Mouse (Mus musculus) lung, adult 2 months (tissue): ENCODE measurements around the gene Tnnc1. TPM values are rescaled to one million over a fixed set of nuclear protein-coding genes. Genes with fewer than 3 reads are reported as not detected.

Experiments
- DNase-seq: peaks from one replicate; pipeline ENCODE4 v3.0.0; 2022
- H3K4me1 ChIP-seq: fragments of 200-500 bp; 2 replicates; pipeline ENCODE4 v1.6.1; 2011; ENCODE audit warnings: low read length; ENCODE audit not compliant: control insufficient read depth, insufficient read depth
- H3K4me3 ChIP-seq: fragments of 200-500 bp; replicated peaks from 2 replicates; pipeline ENCODE3; 2011; ENCODE audit warnings: low read depth, mild to moderate bottlenecking, control low read depth, low read length; ENCODE audit errors: extremely low read depth
- CTCF ChIP-seq: fragments of 200-500 bp; IDR thresholded peaks from 2 replicates; pipeline ENCODE4 v1.5.1; 2011; ENCODE audit warnings: mild to moderate bottlenecking, low read length, control low read depth; ENCODE audit not compliant: insufficient read depth
- POLR2A ChIP-seq: fragments of 200-500 bp; IDR thresholded peaks from 2 replicates; pipeline ENCODE4 v1.6.1; 2011; ENCODE audit warnings: low read depth, mild to moderate bottlenecking, control low read depth, low read length, borderline replicate concordance; ENCODE audit errors: extremely low read depth
- WGBS: fragments of 180-500 bp; shearing (Covaris S2); methylation state at CpG from one replicate; pipeline ENCODE4 v1.1.7; 2018; 5-methylcytosine and 5-hydroxymethylcytosine counted together
- polyA plus RNA-seq: library from polyadenylated mRNA; depleted of rRNA; stranded (reverse); fragments of >200 nt; gene quantifications from 2 replicates; pipeline ENCODE4 v1.2.3, GENCODE M21; 2012

Gene Tnnc1
- polyA plus RNA-seq, 1 experiment = 32.2 TPM

DNA sequence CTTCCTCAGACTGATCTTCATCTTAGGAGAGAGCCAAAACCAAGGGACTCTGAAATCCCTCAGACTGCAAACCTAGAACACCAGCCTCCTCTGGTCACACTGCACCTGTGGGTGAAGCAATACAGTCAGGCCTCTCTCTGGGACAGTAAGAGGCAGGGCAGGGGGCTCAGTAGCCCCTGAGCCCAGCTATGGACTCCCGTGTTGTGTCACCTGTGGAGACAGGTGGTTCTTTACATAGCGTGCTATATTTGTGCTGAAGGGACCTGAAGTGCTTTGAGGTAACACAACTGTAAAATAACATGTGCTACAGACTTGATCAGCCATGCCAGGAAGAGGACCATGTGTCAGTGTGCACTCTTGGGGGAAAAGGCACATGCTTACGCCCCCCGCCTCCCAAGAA, 12.6 kb upstream of the Tnnc1 start:
- TF ChIP-seq CTCF (no peak), POLR2A (no peak)
- no peak for DNase-seq
- 74% methylated on average over 4 of the region's 4 CpGs for WGBS
- H3K4me3 ChIP-seq = no peak overlapping the region
- H3K4me1 ChIP-seq = peaks cover 20% of the 10 kb centered on the region

DNA sequence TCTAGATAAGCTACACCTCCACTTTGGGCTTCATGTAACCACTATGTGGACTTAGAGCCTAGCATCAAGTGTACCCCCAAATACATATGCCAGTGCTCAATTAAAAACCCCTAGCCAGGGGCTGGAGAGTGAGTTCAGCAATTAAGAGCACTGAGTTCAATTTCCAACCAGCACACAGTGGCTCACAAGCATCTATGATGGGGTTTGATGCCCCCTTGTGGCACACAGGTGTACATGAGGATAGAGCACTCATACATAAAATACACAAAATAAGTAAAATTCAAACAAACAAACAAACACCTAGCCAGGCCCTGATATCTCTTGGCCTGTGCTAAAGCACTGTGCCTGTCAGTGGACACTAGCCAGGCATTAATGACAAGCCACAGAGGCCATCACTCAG, 12.1 kb upstream of the Tnnc1 start:
- no peak overlapping the region for H3K4me3 ChIP-seq
- peak; percentile 30 for DNase-seq
- TF ChIP-seq CTCF (peak; percentile 50), POLR2A (no peak)
- H3K4me1 ChIP-seq = peaks cover 20% of the 10 kb centered on the region

DNA sequence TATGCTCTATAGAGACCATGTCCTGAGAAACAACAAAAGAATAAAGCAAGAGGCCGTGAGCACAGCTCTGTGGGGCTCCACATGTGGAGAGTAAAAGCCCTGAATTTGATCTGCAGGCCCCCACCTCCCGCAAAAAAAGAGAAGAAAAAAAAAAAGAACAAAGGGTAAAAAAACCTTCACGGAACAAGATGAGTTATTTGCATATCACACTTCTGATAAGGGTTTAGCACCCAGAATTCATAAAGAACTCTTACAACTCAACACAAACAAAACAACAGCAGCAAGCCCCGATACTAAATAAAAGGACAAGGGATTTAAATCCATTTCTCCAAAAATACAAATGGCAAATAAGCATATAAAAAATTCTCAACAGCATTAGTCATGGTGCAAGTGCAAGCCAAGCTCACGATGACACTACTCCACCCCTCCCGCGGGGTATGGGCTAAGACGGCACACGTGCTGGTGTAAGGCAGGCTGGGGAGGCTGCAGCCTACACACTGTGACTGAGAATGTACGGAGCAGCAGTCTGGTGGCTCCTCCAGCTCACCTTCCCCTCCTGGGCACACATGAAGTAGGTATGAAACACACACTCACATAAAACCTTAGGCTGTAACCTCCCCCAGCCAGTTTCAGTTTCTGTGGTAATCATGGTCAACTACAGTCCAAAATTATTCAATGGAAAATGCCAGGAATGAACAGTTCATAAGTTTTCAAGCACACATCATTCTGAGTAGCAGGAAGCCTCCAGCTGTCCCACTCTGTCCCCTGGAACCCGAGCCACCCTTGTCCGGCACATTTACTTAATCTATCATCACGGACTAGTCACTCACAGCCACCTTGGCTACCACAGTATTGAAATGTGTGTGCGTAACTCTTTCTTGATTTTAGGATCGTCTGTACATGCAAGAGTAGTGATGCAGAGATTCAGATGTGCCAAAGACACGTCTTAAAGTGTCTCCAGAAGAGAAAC, 10.3 kb upstream of the Tnnc1 start:
- WGBS = 34% methylated on average over 16 of the region's 16 CpGs
- peak overlapping the region; percentile 10 for H3K4me3 ChIP-seq
- DNase-seq = peak; percentile 28
- peaks cover 20% of the 10 kb centered on the region for H3K4me1 ChIP-seq
- TF ChIP-seq CTCF (no peak), POLR2A (no peak)

DNA sequence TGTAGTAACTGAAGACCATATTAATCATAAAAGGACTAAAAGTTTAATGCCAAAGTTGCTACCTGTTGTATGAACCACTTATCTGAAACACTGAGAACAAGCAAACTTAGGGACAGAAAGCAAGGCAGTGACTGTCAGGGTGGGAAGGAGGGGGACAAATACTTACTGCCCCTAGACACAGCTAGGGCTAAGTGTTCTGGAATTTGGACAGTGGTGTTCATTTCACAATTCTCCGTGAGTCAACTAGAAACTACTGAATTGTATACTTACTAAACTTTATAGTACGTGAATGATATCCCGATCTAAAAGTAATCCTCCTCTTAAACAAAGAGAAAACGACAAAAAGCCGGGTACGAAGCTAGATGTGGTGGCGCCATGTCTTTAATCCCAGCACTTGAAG, 8.5 kb upstream of the Tnnc1 start:
- peaks cover 17% of the 10 kb centered on the region for H3K4me1 ChIP-seq
- no peak for TF ChIP-seq POLR2A
- TF ChIP-seq CTCF = no peak
- no peak for DNase-seq
- WGBS = 70% methylated on average over 7 of the region's 7 CpGs
- no peak overlapping the region for H3K4me3 ChIP-seq

- no peak overlapping the region for H3K4me3 ChIP-seq
- no peak for DNase-seq
- peaks cover 17% of the 10 kb centered on the region for H3K4me1 ChIP-seq
- TF ChIP-seq POLR2A (no peak), CTCF (no peak)
- WGBS = 46% methylated on average over 3 of the region's 3 CpGs
Measured at GRCm38 (mm10) chr14:31200038-31200437, 8.1 kb upstream of the Tnnc1 start.

DNA sequence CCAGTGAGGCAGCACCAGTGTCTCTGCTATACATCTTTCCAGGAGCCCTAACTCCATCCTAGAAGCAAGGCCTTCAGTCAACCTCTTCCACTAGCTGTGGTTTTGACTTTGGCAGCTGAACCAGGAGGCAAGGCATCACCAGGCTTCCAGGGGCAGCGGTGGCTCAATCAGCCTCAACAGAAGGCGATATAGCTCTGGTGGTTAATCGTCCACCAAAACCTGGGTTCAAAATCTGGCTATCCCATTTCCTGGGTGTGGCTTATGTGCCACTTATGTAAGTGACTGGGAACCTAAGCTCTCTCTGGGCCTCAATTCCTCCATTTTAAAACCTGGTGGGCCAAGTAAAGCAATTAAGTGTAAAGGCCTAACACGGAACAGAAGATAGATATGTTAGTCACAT, 3.3 kb upstream of the Tnnc1 start:
- H3K4me1 ChIP-seq = peaks cover 12% of the 10 kb centered on the region
- H3K4me3 ChIP-seq = peak overlapping the region; percentile 87
- WGBS = 34% methylated on average over 4 of the region's 4 CpGs
- DNase-seq = no peak
- TF ChIP-seq POLR2A = no peak
- TF ChIP-seq CTCF = no peak

DNA sequence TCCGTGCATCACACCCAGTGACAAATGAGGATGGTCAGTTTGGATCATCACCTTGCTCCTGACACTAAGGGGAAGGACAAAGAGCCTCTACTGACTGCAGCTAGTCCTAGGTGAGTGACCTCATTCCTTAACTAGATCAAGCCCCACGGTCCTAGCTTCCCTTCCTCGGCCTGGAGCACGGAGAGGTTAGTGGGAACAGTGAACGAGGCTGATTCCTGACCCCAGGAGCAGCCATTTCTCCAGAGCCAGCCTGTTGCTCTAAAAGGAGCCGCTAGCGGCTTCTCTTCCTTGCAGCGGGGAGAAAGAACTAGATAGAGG, 2.9 kb upstream of the Tnnc1 start:
- peak; percentile 41 for DNase-seq
- H3K4me1 ChIP-seq = peaks cover 12% of the 10 kb centered on the region
- WGBS = 6% methylated on average over 8 of the region's 8 CpGs
- TF ChIP-seq POLR2A (0 out of 2 replicates have a peak, but pooled peaks have one; percentile 7), CTCF (no peak)
- peak overlapping the region; percentile 87 for H3K4me3 ChIP-seq

GRCm38 (mm10) chr14:31205562-31206467, 2.3 kb upstream of the Tnnc1 start:
- Histone ChIP-seq H3K4me3 (peak overlapping the region; percentile 87), H3K4me1 (peaks cover 12% of the 10 kb centered on the region)
- WGBS = under 1% methylated on average over 39 of the region's 39 CpGs
- TF ChIP-seq CTCF (no peak), POLR2A (no peak; the same call in 1 of the 2 replicates)
- DNase-seq = peak; percentile 59

DNA sequence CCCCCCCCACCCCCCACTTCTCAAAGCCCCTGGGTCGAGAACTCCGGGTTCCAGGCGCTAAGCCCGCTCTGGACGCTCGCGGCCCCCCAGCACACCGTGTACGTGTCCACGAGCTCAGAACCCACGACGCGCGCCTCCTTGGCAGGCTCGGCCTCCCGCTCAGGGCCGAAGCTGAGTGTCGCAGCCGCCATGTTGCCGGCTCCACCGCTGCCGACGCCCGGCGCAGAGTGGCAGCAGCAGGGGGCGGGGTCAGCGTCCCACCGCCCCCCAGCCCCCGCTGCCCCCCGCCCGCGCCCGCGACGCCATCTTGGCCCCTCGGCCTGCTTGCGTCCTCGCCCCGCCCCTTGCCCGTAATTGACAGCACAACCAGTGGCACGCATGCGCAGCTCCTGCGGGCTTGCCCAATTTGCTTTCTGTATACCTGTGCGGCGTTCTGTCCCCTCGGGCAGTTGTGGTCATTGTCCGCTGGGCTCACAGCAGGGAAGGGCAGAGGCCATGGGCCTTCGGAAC, 1.6 kb upstream of the Tnnc1 start:
- DNase-seq = peak; percentile 93

More for the DNA sequence above, 1.6 kb upstream of the Tnnc1 start:
- no peak for TF ChIP-seq CTCF
- TF ChIP-seq POLR2A = peak; percentile 70; the same call in 1 of the 2 replicates
- 2% methylated on average over 42 of the region's 48 CpGs for WGBS
- Histone ChIP-seq H3K4me1 (peaks cover 12% of the 10 kb centered on the region), H3K4me3 (peak overlapping the region; percentile 87)
